Mouse (Mus musculus): ENCODE measurements around the gene Dpm2. TPM values are rescaled to one million over a fixed set of nuclear protein-coding genes. Genes with fewer than 3 reads are reported as not detected.
A peak's percentile ranks its signal among the peaks of the same experiment; 100 is the strongest.

The Dpm2 gene
- polyA plus RNA-seq, 1 experiment from 2014 or later = 104 TPM

DNA sequence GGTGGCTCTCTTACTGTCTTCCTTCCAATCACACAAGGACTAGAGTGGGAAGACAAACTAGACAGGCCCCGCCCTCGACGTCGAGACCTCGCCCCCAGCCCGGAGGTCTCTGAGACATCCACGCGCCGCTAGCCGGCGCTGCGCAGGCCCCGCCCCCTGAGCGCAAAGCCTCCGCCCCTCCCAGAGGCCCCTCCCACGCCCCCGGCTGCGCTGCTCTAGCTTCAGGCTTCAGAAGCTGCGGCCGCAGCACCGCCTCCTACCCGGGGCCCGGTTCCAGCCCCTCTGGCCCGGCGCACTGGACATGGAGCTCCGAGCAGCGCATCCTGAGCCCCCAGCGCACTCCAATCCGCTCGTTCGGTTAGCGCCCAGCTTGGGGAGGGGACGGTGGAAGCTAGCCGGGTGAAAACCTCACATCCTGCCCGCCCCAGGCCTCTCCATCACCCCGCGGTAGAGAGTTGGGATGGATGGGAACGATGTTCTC is 16.3 kb downstream of the Dpm2 start, which contains the start of gene St6galnac4:
St6galnac4 (plus strand) TSS at position 225 of the 481 bp plus-strand sequence.
- Histone ChIP-seq H3K4me2 (ENCODE audit: low read depth, low read length) (peak within 1 kb of the TSS; percentile 71), H3K27ac (ENCODE audit: low read length) (peak within 1 kb of the TSS; percentile 76), H3K36me3 (ENCODE audit: control insufficient read depth, insufficient read depth, low read length) (no peaks in the 10 kb centered on the region), H3K27me3 (ENCODE audit: control insufficient read depth, insufficient read depth, low read length) (no peaks in the 10 kb centered on the region), H3K4me1 (ENCODE audit: control insufficient read depth, insufficient read depth, low read length) (peaks cover 18% of the 10 kb centered on the region), H3K9me3 (replicated peaks; ENCODE audit: control insufficient read depth, low read length) (no peaks in the 10 kb centered on the region), H3K9ac (ENCODE audit: low read length) (peak within 1 kb of the TSS; percentile 79), H3K4me3 (replicated peaks; ENCODE audit: low read length) (peak within 1 kb of the TSS; percentile 64)
- WGBS = under 1% methylated on average over 38 of the region's 38 CpGs
- ATAC-seq (ENCODE audit: insufficient read depth, low FRiP score) = peak; percentile 90

DNA sequence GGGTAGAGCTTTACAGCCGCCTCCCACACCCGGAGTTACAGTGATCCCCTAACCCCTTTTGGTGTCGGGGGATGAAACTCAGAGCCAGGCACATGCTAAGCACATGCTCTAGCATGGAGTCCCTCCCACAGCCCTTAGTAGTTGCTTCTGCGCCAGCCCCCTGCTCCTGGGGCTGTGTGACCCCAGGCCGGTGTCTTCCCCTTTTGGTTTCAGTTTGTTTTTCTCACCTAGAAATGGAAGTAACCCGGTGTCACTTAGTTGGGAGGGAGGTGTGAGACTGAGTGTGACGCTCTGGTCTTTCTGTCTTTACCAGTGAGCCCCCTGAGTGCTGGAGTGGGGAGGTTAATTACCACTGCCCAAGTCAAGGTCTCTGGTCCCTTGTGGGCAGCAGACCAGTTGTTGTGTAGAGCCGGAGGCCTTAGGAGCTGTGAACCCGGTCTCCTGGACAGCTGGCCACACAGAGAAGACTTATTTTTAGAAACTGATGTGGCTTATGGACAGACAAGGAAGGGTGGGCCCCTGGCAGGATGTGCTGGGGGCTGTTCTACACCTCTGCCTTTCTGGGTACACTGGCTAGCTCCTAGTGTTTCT is 17.2 kb downstream of the Dpm2 start:
- no peaks in the 10 kb centered on the region for H3K27me3 ChIP-seq (ENCODE audit: control insufficient read depth, insufficient read depth, low read length)
- no peaks in the 10 kb centered on the region for H3K9me3 ChIP-seq (replicated peaks; ENCODE audit: control insufficient read depth, low read length)
- no peak for ATAC-seq (ENCODE audit: insufficient read depth, low FRiP score)
- no peaks in the 10 kb centered on the region for H3K36me3 ChIP-seq (ENCODE audit: control insufficient read depth, insufficient read depth, low read length)
- 27% methylated on average over 9 of the region's 9 CpGs for WGBS
- peak overlapping the region; percentile 76 for H3K27ac ChIP-seq (ENCODE audit: low read length)
- H3K4me1 ChIP-seq (ENCODE audit: control insufficient read depth, insufficient read depth, low read length) = peaks cover 18% of the 10 kb centered on the region
- peak overlapping the region; percentile 64 for H3K4me3 ChIP-seq (replicated peaks; ENCODE audit: low read length)
- peak overlapping the region; percentile 71 for H3K4me2 ChIP-seq (ENCODE audit: low read depth, low read length)
- H3K9ac ChIP-seq (ENCODE audit: low read length) = peak overlapping the region; percentile 79

DNA sequence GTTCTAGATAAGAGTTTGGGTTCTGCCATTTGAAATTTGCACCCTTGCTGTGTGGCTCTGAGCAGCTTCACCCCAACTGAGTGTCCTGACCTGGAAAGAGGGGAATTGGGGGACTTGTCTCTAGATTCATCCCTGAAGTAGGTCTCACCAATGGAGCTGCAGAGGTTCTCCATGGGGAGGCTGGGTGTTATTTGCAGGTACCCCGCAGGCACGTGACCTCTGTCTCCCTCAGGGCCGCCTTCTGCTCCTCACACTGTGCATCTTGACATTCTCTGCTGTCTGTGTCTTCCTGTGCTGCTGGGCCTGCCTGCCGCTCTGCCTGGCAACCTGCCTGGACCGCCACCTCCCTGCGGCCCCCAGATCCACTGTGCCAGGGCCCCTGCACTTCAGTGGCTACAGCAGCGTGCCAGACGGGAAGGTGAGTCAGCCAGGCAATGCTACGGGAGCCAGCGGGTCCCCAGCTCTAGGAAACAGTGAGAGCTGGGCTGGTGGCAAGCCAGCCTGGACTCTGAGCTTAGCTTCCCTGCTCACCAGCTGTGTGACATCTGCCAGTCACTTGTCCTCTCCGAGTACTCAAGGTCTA is 18.6 kb downstream of the Dpm2 start:
- no peak overlapping the region for H3K4me3 ChIP-seq (replicated peaks; ENCODE audit: low read length)
- H3K27ac ChIP-seq (ENCODE audit: low read length) = no peak overlapping the region
- H3K36me3 ChIP-seq (ENCODE audit: control insufficient read depth, insufficient read depth, low read length) = no peaks in the 10 kb centered on the region
- H3K9me3 ChIP-seq (replicated peaks; ENCODE audit: control insufficient read depth, low read length) = no peaks in the 10 kb centered on the region
- H3K4me2 ChIP-seq (ENCODE audit: low read depth, low read length) = no peak overlapping the region
- no peaks in the 10 kb centered on the region for H3K27me3 ChIP-seq (ENCODE audit: control insufficient read depth, insufficient read depth, low read length)
- no peak overlapping the region for H3K9ac ChIP-seq (ENCODE audit: low read length)
- no peak for ATAC-seq (ENCODE audit: insufficient read depth, low FRiP score)
- WGBS = 60% methylated on average over 11 of the region's 11 CpGs
- peaks cover 13% of the 10 kb centered on the region for H3K4me1 ChIP-seq (ENCODE audit: control insufficient read depth, insufficient read depth, low read length)

DNA sequence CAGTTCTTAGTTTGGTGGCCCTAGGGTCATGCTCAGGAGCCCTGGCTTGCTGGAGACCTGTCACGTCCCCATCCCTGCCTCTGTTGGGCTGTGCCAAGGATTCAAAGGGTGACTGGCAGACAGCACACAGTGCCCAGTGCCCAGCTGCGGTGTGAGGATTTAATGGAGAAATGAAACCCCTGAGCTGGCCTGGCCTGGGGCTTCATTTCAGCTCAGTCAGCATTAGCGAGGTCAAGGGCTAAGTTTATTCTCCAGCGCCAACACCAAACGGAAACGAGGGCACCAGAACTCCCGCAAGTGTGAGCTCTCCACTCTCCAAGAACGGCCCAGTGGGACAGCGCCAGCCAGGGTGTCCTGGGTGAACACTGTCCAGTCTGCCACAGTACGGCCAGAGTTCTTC is 19.6 kb downstream of the Dpm2 start:
- Histone ChIP-seq H3K4me3 (replicated peaks; ENCODE audit: low read length) (no peak overlapping the region), H3K27ac (ENCODE audit: low read length) (no peak overlapping the region), H3K4me2 (ENCODE audit: low read depth, low read length) (no peak overlapping the region), H3K9me3 (replicated peaks; ENCODE audit: control insufficient read depth, low read length) (no peaks in the 10 kb centered on the region), H3K4me1 (ENCODE audit: control insufficient read depth, insufficient read depth, low read length) (peaks cover 13% of the 10 kb centered on the region), H3K27me3 (ENCODE audit: control insufficient read depth, insufficient read depth, low read length) (no peaks in the 10 kb centered on the region), H3K9ac (ENCODE audit: low read length) (0 out of 2 replicates have a peak overlapping the region, but pooled peaks have one; percentile 15), H3K36me3 (ENCODE audit: control insufficient read depth, insufficient read depth, low read length) (no peaks in the 10 kb centered on the region)
- no peak for ATAC-seq (ENCODE audit: insufficient read depth, low FRiP score)
- 70% methylated on average over 10 of the region's 10 CpGs for WGBS

DNA sequence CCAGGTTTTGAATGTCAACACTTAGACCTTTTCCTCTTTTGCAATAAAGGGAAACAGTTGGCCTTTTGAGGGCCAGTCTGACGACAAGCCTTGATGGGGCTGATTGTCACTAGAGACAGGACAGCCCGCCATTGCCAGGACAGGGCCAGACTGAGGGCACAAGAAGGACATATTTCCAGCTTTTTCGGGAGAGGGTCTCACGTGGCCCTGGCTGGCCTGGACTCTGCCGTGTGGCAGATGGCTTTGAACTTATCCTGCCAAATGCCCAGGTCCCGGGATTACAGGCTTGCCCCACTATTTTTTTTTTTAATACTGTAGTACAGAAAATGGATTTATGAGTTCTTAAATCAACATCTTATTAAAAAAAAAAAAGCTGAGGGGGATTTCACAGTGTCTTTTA is 20.6 kb downstream of the Dpm2 start:
- Histone ChIP-seq H3K4me1 (ENCODE audit: control insufficient read depth, insufficient read depth, low read length) (peaks cover 13% of the 10 kb centered on the region), H3K4me2 (ENCODE audit: low read depth, low read length) (no peak overlapping the region), H3K4me3 (replicated peaks; ENCODE audit: low read length) (no peak overlapping the region), H3K9me3 (replicated peaks; ENCODE audit: control insufficient read depth, low read length) (no peaks in the 10 kb centered on the region), H3K9ac (ENCODE audit: low read length) (no peak overlapping the region), H3K36me3 (ENCODE audit: control insufficient read depth, insufficient read depth, low read length) (no peaks in the 10 kb centered on the region), H3K27ac (ENCODE audit: low read length) (no peak overlapping the region), H3K27me3 (ENCODE audit: control insufficient read depth, insufficient read depth, low read length) (no peaks in the 10 kb centered on the region)
- 74% methylated on average over 6 of the region's 6 CpGs for WGBS
- no peak for ATAC-seq (ENCODE audit: insufficient read depth, low FRiP score)

DNA sequence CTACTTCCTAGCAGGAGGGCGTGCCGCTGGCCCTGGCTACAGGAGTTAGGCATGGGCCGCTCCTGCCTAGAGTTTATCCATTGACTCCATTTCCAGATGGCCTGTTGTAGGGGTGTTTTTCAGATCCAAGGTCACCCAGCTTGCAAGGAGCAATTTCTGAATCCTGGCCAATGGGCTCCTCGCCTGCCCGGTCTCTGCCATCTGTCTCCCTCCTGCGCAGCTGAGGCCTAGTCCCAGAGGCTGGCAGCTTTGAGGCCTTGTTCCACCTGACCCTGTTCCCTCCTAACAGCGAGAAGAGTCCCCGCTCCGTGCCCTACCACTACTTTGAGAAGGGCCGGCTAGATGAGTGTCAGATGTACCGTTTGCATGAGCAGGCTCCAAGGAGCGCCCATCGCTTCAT is 26.1 kb downstream of the Dpm2 start:
- 93% methylated on average over 13 of the region's 13 CpGs for WGBS
- H3K9me3 ChIP-seq (replicated peaks; ENCODE audit: control insufficient read depth, low read length) = no peaks in the 10 kb centered on the region

DNA sequence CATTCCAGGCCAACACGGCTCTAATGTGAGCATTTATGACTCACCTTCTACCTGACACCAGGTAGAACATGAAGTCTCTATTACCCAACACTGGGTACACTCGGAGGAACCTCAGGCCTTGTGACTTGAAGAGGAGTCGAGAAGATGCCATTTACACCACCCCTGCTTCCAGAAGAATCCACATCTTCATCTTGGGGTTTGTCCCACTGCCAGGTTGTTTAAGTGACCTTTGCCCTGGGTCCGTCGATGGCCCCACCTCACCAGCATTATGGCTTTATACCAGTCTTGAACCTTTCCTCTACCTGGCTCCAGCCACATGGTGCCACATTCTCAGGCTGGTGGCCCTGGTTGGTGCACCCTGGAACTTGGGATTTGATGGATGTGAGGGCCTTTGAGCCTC is 26.6 kb downstream of the Dpm2 start:
- peaks cover 9% of the 10 kb centered on the region for H3K4me1 ChIP-seq (ENCODE audit: control insufficient read depth, insufficient read depth, low read length)
- H3K4me3 ChIP-seq (replicated peaks; ENCODE audit: low read length) = no peak overlapping the region
- H3K36me3 ChIP-seq (ENCODE audit: control insufficient read depth, insufficient read depth, low read length) = no peaks in the 10 kb centered on the region
- no peaks in the 10 kb centered on the region for H3K9me3 ChIP-seq (replicated peaks; ENCODE audit: control insufficient read depth, low read length)
- H3K27ac ChIP-seq (ENCODE audit: low read length) = no peak overlapping the region
- H3K4me2 ChIP-seq (ENCODE audit: low read depth, low read length) = no peak overlapping the region
- ATAC-seq (ENCODE audit: insufficient read depth, low FRiP score) = no peak
- no peak overlapping the region for H3K9ac ChIP-seq (ENCODE audit: low read length)
- whole genome bisulfite sequencing = 81% methylated on average over 5 of the region's 5 CpGs
- H3K27me3 ChIP-seq (ENCODE audit: control insufficient read depth, insufficient read depth, low read length) = no peaks in the 10 kb centered on the region

More for the DNA sequence above, 26.1 kb downstream of the Dpm2 start:
- no peak for ATAC-seq (ENCODE audit: insufficient read depth, low FRiP score)
- peaks cover 6% of the 10 kb centered on the region for H3K4me1 ChIP-seq (ENCODE audit: control insufficient read depth, insufficient read depth, low read length)
- no peak overlapping the region for H3K9ac ChIP-seq (ENCODE audit: low read length)
- no peak overlapping the region for H3K4me3 ChIP-seq (replicated peaks; ENCODE audit: low read length)
- H3K36me3 ChIP-seq (ENCODE audit: control insufficient read depth, insufficient read depth, low read length) = no peaks in the 10 kb centered on the region
- no peaks in the 10 kb centered on the region for H3K27me3 ChIP-seq (ENCODE audit: control insufficient read depth, insufficient read depth, low read length)
- H3K4me2 ChIP-seq (ENCODE audit: low read depth, low read length) = no peak overlapping the region
- no peak overlapping the region for H3K27ac ChIP-seq (ENCODE audit: low read length)

DNA sequence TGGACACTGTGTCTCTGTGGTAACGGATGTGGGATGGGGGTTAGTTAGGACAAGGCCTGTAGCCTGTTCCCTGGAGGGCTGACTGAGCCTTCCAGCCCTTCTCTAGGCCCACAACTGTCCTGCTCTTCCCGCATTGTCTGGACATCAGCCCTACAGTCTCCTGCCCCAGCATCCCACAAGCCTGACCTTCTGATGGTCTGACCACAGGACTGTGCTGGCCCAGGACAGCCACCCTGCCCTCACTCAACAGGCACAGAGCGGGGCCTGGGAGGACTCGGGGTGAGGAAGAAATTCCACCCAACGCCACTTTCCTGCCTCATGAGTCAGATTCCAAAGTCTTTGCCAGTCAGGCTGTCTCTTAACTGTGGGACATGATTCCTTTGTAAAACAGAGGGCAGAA is 27.0 kb downstream of the Dpm2 start:
- no peak overlapping the region for H3K4me3 ChIP-seq (replicated peaks; ENCODE audit: low read length)
- no peaks in the 10 kb centered on the region for H3K9me3 ChIP-seq (replicated peaks; ENCODE audit: control insufficient read depth, low read length)
- H3K36me3 ChIP-seq (ENCODE audit: control insufficient read depth, insufficient read depth, low read length) = no peaks in the 10 kb centered on the region
- 84% methylated on average over 5 of the region's 5 CpGs for WGBS
- no peak overlapping the region for H3K9ac ChIP-seq (ENCODE audit: low read length)
- no peak overlapping the region for H3K27ac ChIP-seq (ENCODE audit: low read length)
- H3K4me2 ChIP-seq (ENCODE audit: low read depth, low read length) = no peak overlapping the region
- H3K27me3 ChIP-seq (ENCODE audit: control insufficient read depth, insufficient read depth, low read length) = no peaks in the 10 kb centered on the region
- H3K4me1 ChIP-seq (ENCODE audit: control insufficient read depth, insufficient read depth, low read length) = peaks cover 9% of the 10 kb centered on the region
- ATAC-seq (ENCODE audit: insufficient read depth, low FRiP score) = no peak

DNA sequence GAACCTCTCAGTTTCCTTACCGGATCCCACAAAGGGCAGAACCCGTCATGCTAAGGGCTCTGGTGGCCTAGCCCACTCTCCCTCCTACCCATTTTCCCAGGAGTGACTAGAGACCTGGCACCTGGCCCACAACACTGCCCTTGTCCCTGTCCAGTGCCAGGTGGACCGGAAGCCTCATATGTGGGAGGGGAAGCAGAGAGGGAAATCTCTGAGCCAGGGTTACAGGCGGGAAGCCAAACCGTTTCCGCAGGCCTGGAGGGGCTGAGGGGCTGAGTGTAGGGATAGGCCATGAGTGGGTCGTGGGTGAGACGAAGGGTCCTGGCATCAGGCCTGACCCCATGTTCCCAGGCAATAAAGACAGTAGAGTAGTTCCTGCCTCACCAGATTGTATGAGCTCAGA is 27.8 kb downstream of the Dpm2 start:
- no peak for ATAC-seq (ENCODE audit: insufficient read depth, low FRiP score)
- no peak overlapping the region for H3K27ac ChIP-seq (ENCODE audit: low read length)
- H3K4me1 ChIP-seq (ENCODE audit: control insufficient read depth, insufficient read depth, low read length) = peaks cover 9% of the 10 kb centered on the region
- no peak overlapping the region for H3K4me3 ChIP-seq (replicated peaks; ENCODE audit: low read length)
- no peaks in the 10 kb centered on the region for H3K9me3 ChIP-seq (replicated peaks; ENCODE audit: control insufficient read depth, low read length)
- H3K27me3 ChIP-seq (ENCODE audit: control insufficient read depth, insufficient read depth, low read length) = no peaks in the 10 kb centered on the region
- no peak overlapping the region for H3K9ac ChIP-seq (ENCODE audit: low read length)
- H3K4me2 ChIP-seq (ENCODE audit: low read depth, low read length) = no peak overlapping the region
- no peaks in the 10 kb centered on the region for H3K36me3 ChIP-seq (ENCODE audit: control insufficient read depth, insufficient read depth, low read length)
- 84% methylated on average over 8 of the region's 8 CpGs for WGBS
